Mouse (Mus musculus) heart, postnatal 0 days (tissue): ENCODE results near the gene Narfl. TPM values are rescaled to one million over a fixed set of nuclear protein-coding genes. Genes with fewer than 3 reads are reported as not detected.

Source experiments
- ATAC-seq: fragments of 200-750 bp; cut with Nextera tagmentation; 2 replicates; pipeline ENCODE4 v1.8.0; 2017; ENCODE audit warnings: low read depth, moderate number of reproducible peaks, moderate library complexity; ENCODE audit not compliant: insufficient read depth
- DNase-seq: peaks from one replicate; pipeline ENCODE4 v3.0.0-alpha.2; 2016; ENCODE audit warnings: low spot score
- H3K27ac ChIP-seq: fragments of 300-500 bp; sonication (generic); 2 replicates; pipeline ENCODE4 v1.5.1; 2014; ENCODE audit warnings: low read depth, mild to moderate bottlenecking
- H3K27me3 ChIP-seq: fragments of 300-500 bp; sonication (generic); 2 replicates; pipeline ENCODE4 v1.6.1; 2014; ENCODE audit warnings: low read length, mixed read lengths; ENCODE audit not compliant: control insufficient read depth, insufficient read depth
- H3K36me3 ChIP-seq: fragments of 300-500 bp; sonication (generic); replicated peaks from 2 replicates; pipeline ENCODE4 v1.6.1; 2014; ENCODE audit warnings: low read length, mixed read lengths; ENCODE audit not compliant: control insufficient read depth, insufficient read depth
- H3K4me1 ChIP-seq: fragments of 300-500 bp; sonication (generic); 2 replicates; pipeline ENCODE4 v1.6.1; 2014; ENCODE audit warnings: antibody characterized with exemption; ENCODE audit not compliant: control insufficient read depth, insufficient read depth
- H3K4me2 ChIP-seq: fragments of 300-500 bp; sonication (generic); 2 replicates; pipeline ENCODE4 v1.6.1; 2014; ENCODE audit warnings: low read depth, mild to moderate bottlenecking, low read length, moderate library complexity
- H3K4me3 ChIP-seq: fragments of 300-500 bp; sonication (generic); 2 replicates; pipeline ENCODE4 v1.5.1; 2014; ENCODE audit warnings: low read depth, low read length
- H3K9ac ChIP-seq: fragments of 300-500 bp; sonication (generic); replicated peaks from 2 replicates; pipeline ENCODE4 v1.6.1; 2014; ENCODE audit warnings: low read depth, low read length, mixed read lengths
- H3K9me3 ChIP-seq: fragments of 300-500 bp; sonication (generic); replicated peaks from 2 replicates; pipeline ENCODE4 v1.6.1; 2016; ENCODE audit warnings: low read length; ENCODE audit not compliant: control insufficient read depth
- CTCF ChIP-seq: IDR thresholded peaks from 2 replicates; pipeline ENCODE4 v1.5.1; 2016; ENCODE audit warnings: antibody characterized with exemption, control low read depth, low read depth
- EP300 ChIP-seq: IDR thresholded peaks from 2 replicates; pipeline ENCODE4 v1.6.1; 2016; ENCODE audit warnings: antibody characterized with exemption, low read depth
- WGBS: fragments of 180-500 bp; shearing (Covaris S2); extraction: QIAGEN DNeasy Blood & Tissue Kit; methylation state at CpG from one replicate; pipeline ENCODE4 v1.1.7; 2014; 5-methylcytosine and 5-hydroxymethylcytosine counted together
- polyA plus RNA-seq: library from polyadenylated mRNA; unstranded; fragments of >200 nt; fragmentation: Nextera tagmentation; extraction: Ambion mirVana; gene quantifications from 2 replicates; pipeline ENCODE4 v1.2.1, GENCODE M21; 2015
- total RNA-seq: library from RNA; depleted of rRNA; stranded (reverse); fragments of >200 nt; gene quantifications from 2 replicates; pipeline ENCODE4 v1.2.3, GENCODE M21; 2014; ENCODE audit warnings: low replicate concordance

The Narfl gene
- total and polyA plus RNA-seq, 2 experiments from 2014 or later = 45.1 to 86.7 TPM

- DNase-seq (no peak), ATAC-seq (no peak)
- Histone ChIP-seq H3K27me3 (no peaks in the 10 kb centered on the region), H3K9ac (peak overlapping the region; percentile 81), H3K4me1 (peaks cover 17% of the 10 kb centered on the region; the same call in 1 of the 2 replicates), H3K4me2 (peak overlapping the region; percentile 91), H3K36me3 (peaks cover 18% of the 10 kb centered on the region; the same call in 1 of the 2 replicates), H3K4me3 (peak overlapping the region; percentile 83), H3K9me3 (no peaks in the 10 kb centered on the region), H3K27ac (no peak overlapping the region)
- TF ChIP-seq EP300 (no peak), CTCF (no peak)
- WGBS = 26% methylated on average over 19 of the region's 19 CpGs
These were observed 17.8 kb downstream of the Narfl start for GRCm38 (mm10) chr17:25791320-25791842.

- TF ChIP-seq CTCF (no peak), EP300 (no peak)
- H3K4me1 ChIP-seq = peaks cover 19% of the 10 kb centered on the region; the same call in 1 of the 2 replicates
- peak overlapping the region; percentile 92 for H3K27ac ChIP-seq
- ATAC-seq (peak; percentile 74), DNase-seq (peak; percentile 66)
- no peaks in the 10 kb centered on the region for H3K9me3 ChIP-seq
- H3K4me3 ChIP-seq = peak overlapping the region; percentile 83
- no peaks in the 10 kb centered on the region for H3K27me3 ChIP-seq
- peak overlapping the region; percentile 81 for H3K9ac ChIP-seq
- peak overlapping the region; percentile 91 for H3K4me2 ChIP-seq
- WGBS = under 1% methylated on average over 45 of the region's 45 CpGs
- H3K36me3 ChIP-seq = peaks cover 18% of the 10 kb centered on the region; the same call in 1 of the 2 replicates
These were observed 18.4 kb downstream of the Narfl start for GRCm38 (mm10) chr17:25791843-25792527.

GRCm38 (mm10) chr17:25792615-25793014 lies 19.0 kb downstream of the Narfl start, which contains the start of gene Fam173a:
TSS of gene Fam173a (minus strand) at chr17:25792901.
- H3K4me1 ChIP-seq = peaks cover 22% of the 10 kb centered on the region; the same call in 1 of the 2 replicates

GRCm38 (mm10) chr17:25794197-25794596 lies 20.6 kb downstream of the Narfl start:
- 74% methylated on average over 13 of the region's 13 CpGs for WGBS
- TF ChIP-seq CTCF (no peak), EP300 (no peak)
- DNase-seq (no peak), ATAC-seq (no peak)
- H3K4me3 ChIP-seq = no peak overlapping the region
- H3K27me3 ChIP-seq = no peaks in the 10 kb centered on the region
- H3K27ac ChIP-seq = no peak overlapping the region
- H3K4me1 ChIP-seq = peaks cover 22% of the 10 kb centered on the region; the same call in 1 of the 2 replicates
- H3K4me2 ChIP-seq = no peak overlapping the region
- no peaks in the 10 kb centered on the region for H3K9me3 ChIP-seq
- no peak overlapping the region for H3K9ac ChIP-seq
- H3K36me3 ChIP-seq = peaks cover 9% of the 10 kb centered on the region; the same call in 1 of the 2 replicates

More at GRCm38 (mm10) chr17:25792615-25793014, 19.0 kb downstream of the Narfl start, which contains the start of gene Fam173a:
- H3K27ac ChIP-seq = peak within 1 kb of the TSS; percentile 92
- peak within 1 kb of the TSS; percentile 81 for H3K9ac ChIP-seq
- peak; percentile 74 for ATAC-seq
- H3K36me3 ChIP-seq = peaks cover 14% of the 10 kb centered on the region; the same call in 1 of the 2 replicates
- under 1% methylated on average over 14 of the region's 14 CpGs for WGBS
- peak within 1 kb of the TSS; percentile 91 for H3K4me2 ChIP-seq
- H3K4me3 ChIP-seq = peak within 1 kb of the TSS; percentile 83
- no peaks in the 10 kb centered on the region for H3K27me3 ChIP-seq
- H3K9me3 ChIP-seq = no peaks in the 10 kb centered on the region
- TF ChIP-seq EP300 (no peak), CTCF (no peak)
- peak; percentile 78 for DNase-seq

- 91% methylated on average over 17 of the region's 17 CpGs for WGBS
- Histone ChIP-seq H3K4me2 (no peak overlapping the region), H3K9me3 (no peaks in the 10 kb centered on the region), H3K4me3 (no peak overlapping the region), H3K27me3 (no peaks in the 10 kb centered on the region), H3K4me1 (peaks cover 22% of the 10 kb centered on the region; the same call in 1 of the 2 replicates), H3K36me3 (0 out of 2 replicates have a peak, but pooled peaks cover 2% of the 10 kb centered on the region), H3K9ac (no peak overlapping the region), H3K27ac (no peak overlapping the region)
- ATAC-seq (no peak), DNase-seq (no peak)
- no peak for TF ChIP-seq EP300
- no peak for TF ChIP-seq CTCF
These were observed 21.4 kb downstream of the Narfl start for GRCm38 (mm10) chr17:25794998-25795397.
